Mouse (Mus musculus) adrenal gland, postnatal 10 days (tissue): ENCODE measurements at regions not wholly inside any gene's neighbourhood (a gene's known extent, or its start where the extent isn't known, plus 50 kb on each side); places are given as distances from the start of the nearest gene placed in this dataset.
"Not testable (repeated sequence)": the region's sequence is repeated elsewhere in the genome, so short reads cannot be mapped to it uniquely, and the experiment has no call there.

Source experiments
- DNase-seq: peaks from one replicate; pipeline ENCODE4 v3.0.0; 2021; ENCODE audit warnings: mixed read lengths

DNA sequence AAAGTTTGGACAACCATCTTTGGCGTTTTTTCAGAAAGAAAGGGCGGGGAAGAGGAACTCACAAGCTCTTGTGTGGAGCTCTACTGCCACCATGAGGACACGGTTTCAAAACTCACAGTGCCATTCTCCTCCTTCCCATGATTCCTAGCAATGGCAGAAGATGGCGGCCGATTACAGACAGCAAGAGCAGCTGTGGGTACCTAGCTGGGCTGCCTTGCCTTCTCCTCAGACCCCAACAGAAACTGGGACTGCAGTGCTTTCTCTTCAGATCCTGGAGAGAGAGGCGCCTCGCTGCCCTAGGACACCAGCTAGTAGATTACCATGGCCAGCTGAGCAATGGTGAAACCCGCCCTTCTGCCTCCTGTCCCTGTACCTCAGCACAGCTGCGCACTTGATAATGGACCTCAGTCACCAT lies 174.2 kb upstream of the Olfr1324 start:
- not testable (repeated sequence) for DNase-seq

DNA sequence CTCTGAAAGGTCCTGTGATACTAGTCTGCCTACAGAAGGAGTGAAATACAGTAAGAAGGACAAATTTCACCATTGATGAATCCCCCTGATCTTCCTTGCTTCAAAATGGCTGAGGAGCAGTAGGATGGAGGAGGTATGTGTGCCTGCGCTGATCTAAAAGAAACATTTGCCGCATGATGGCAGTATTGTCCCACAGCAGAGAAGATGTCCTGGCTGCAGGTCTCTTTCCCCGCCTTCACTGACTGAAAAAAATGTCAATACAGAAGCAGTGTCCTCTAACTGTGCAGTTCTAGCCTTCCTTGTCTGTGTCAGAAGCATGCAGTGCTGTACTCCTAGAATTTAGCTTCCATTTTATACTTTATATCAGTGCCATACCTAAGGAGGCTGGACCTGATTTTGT lies 172.0 kb upstream of the Olfr1324 start:
- DNase-seq, result not testable (repeated sequence)

DNA sequence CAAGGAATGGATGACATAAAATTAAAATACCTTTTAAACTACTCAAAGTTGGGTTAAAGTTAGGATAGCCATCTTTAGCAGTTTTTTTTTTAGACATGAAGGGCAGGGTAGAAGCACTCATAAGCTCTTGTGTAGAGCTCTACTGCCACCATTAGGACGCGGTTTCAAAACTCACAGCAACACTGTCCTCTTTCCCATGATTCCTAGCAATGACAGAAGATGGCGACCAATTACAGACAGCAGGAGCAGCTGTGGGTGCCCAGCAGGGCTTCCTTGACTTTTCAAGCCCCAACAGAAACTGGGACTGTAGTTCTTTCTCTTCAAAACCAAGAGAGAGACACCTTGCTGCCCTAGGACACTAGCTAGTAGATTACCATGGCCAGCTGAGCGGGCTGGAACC lies 171.5 kb upstream of the Olfr1324 start:
- no peak for DNase-seq

DNA sequence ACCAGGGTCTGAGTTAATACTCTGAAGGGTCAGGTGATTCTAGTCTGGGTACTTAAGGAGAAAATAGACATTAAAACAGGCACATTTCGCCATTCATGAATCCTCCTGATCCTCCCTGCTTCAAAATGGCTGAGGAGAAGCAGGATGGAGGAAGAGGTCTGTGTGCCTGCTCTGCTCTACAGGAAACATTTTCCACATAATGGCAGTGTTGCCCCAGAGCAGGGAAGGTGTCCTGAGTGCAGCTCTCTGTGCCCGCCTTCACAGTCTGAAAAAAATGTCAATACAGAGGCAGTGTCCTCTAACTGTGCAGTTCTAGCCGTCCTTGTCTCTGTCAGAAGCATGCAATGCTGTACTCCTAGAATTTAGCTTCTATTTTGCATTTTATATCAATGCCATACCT lies 169.3 kb upstream of the Olfr1324 start:
- DNase-seq, result not testable (repeated sequence)

DNA sequence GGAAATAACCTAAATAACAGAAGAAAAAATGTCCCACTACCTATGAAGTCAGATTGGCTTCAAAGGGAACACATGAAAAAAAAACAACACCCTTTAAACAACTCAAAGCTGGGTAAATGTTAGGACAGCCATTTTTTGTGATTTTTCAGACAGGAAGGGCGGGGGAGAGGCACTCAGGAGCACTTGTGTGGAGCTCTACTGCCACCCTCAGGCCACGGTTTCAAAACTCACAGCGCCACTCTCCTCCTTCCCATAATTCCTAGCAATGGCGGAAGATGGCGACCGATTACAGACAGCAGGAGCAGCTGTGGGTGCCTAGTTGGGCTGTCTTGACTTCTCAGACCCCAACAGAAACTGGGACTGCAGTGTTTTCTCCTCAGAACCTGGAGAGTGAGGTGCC lies 168.8 kb upstream of the Olfr1324 start:
- no peak for DNase-seq

DNA sequence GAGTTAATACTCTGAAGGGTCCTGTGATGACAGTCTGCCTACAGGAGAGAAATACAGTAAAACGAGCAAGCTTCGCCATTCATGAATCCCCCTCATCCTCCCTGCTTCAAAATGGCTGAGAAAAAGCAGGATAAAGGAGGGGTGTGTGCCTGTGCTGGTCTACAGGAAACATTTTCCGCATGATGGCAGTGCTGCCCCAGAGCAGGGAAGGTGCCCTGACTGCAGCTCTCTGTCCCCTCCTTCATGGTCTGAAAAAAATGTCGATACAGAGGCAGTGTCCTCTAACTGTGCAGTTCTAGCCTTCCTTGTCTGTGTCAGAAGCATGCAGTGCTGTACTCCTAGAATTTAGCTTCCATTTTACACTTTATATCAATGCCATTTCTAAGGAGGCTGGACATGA lies 166.7 kb upstream of the Olfr1324 start:
- not testable (repeated sequence) for DNase-seq

DNA sequence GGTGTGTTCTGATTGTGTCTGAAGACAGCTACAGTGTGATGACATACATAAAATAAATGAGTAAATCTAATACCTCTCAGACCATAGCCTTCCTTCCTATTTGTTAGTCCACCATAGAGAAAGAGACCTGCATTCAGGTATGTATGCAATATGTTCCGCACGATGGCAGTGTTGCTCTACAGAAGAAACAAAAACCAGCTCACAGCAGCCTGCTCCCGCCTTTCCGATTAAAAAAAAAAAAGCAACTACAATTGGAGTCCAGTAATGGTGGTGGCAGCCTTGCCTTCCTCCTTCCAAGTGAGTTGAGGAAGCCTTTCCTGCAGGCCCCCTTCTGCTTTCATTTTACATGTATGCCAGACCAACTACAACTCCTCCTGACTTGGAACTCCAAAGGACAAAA lies 163.2 kb upstream of the Olfr1324 start:
- no peak for DNase-seq

DNA sequence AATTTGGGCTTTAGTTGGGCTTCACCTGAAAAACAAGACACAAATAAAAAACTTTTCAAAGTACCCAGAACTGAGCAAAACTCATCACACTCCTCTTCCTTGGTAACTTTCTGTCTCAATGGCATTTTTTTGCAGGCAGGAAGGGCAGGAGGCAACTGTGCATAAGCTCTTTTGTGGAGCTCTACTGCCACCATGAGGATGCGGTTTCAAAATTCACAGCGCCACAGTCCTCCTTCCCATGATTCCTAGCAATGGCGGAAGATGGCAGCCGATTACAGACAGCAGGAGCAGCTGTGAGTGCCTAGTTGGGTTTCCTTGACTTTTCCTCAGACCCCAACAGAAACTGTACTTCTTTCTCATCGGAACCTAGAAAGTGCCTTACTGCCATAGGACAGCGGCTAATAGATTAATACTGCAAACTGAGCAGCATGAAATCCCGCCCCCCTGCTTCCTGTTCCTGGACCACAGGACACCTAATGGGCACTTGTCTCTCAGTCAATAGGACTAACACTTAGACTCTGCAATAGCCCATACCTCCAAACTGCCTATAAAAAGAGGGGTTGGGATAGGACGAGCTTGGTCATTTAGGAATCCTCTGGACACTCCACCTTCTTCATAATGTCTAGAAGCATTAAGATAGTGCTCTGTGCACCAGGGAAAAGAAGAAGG lies 162.5 kb upstream of the Olfr1324 start:
- DNase-seq, result no peak

DNA sequence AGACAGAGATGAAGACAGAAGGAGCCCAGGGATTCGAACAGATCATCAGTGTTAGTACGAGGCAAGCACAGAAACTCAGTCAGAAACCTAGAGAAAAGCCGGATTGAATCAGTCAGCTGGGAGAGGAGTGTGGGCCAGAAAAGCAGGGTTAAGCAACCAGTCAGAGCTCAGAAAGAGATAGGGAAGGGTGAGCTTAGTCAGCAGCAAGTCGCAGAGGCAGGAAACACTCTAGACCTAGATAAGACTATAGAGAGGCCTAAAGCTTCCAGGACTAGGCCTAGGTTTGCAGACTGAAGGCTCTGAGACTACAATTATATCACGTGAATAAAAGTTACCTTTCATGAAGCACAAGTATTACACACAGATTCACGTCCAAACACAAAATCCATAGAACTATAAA lies 160.6 kb upstream of the Olfr1324 start:
- DNase-seq, result no peak

DNA sequence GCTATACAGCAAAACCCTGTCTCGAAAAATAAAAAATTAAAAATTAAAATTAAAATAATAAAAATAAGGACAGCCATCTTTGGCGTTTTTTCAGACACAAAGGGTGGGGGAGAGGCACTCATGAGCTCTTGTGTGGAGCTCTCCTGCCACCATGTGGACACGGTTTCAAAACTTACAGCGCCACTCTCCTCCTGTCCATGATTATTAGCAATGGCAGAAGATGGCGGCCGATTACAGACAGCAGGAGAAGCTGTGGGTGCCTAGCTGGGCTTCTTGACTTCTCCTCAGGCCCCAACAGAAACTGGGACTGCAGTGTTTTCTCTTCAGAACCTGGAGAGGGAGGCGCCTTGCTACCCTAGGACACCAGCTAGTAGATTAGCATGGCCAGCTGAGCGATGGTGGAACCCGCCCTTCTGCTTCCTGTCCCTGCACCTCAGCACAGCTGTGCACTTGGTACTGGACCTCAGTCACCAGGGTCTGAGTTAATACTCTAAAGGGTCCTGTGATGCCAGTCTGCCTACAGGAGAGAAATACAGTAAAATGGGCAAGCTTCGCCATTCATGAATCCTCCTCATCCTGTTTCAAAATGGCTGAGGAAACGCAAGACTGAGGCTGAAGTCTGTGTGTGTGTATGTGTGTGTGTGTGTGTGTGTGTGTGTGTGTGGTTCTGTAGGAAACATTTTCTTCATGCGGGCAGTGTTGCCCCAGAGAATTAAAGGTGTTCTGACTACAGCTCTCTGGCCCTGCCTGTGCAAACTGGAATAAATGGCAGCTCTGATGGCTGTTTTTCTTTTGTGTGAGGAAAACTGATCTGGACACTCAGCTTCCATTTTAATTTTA lies 155.7 kb upstream of the Olfr1324 start:
- DNase-seq, result no peak

DNA sequence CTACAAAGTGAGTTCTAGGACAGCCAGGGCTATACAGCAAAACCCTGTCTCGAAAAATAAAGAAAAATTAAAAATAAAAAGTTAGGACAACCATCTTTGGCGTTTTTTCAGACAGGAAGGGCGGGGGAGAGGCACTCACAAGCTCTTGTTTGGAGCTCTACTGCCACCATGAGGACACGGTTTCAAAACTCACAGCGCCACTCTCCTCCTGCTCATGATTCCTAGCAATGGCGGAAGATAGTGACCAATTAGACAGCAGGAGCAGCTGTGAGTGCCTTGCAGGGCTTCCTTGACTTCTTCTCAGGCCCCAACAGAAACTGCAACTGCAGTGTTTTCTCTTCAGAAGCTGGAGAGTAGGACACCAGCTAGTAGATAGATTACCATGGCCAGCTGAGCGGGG lies 151.9 kb upstream of the Olfr1324 start:
- DNase-seq, result no peak

DNA sequence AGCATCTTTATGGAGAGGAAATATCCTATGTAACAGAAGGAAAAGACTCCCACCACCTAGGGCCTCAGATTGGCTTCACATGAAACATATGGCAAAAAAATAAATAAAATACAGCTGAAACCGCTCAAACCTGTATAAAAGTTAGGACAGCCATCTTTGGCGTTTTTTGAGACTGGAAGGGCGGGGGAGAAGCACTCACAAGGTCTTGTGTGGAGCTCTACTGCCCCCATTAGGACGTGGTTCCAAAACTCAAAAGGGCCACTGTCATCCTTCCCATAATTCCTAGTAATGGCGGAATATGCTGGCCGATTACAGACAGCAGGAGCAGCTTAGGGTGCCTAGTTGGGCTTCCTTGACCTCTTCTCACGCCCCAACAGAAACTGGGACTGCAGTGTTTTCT lies 148.5 kb upstream of the Olfr1324 start:
- DNase-seq, result no peak

DNA sequence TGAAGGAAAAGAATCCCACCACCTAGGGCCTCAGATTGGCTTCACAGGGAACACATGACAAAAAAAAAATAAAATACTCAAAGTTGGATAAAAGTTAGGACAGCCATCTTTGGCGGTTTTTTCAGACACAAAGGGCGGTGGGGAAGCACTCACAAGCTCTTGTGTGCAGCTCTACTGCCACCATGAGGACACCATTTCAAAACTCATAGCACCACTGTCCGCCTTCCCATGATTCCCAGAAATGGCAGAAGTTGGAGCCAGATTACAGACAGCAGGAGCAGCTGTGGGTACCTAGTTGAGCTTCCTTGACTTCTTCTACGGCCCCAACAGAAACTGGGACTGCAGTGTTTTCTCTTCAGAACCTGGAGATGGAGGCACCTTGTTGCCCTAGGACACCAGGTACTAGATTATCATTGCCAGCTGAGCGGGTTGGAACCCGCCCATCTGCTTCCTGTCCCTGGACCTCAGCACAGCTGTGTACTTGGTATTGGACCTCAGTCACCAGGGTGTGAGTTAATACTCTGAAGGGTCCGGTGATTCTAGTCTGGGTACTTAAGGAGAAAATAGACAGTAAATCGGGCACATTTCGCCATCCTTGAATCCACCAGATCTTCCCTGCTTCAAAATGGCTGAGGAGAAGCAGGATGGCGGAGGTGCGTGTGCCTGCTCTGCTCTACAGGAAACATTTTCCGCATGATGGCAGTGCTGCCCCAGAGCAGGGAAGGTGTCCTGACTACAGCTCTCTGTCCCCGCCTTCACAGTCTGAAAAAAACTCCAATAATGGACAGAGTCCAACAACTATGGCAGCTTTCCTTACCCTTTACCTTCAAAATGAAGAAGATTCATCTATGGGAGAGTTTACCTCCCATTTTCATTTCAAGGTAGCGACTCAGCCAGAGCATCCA lies 144.1 kb upstream of the Olfr1324 start:
- DNase-seq, result not testable (repeated sequence)

DNA sequence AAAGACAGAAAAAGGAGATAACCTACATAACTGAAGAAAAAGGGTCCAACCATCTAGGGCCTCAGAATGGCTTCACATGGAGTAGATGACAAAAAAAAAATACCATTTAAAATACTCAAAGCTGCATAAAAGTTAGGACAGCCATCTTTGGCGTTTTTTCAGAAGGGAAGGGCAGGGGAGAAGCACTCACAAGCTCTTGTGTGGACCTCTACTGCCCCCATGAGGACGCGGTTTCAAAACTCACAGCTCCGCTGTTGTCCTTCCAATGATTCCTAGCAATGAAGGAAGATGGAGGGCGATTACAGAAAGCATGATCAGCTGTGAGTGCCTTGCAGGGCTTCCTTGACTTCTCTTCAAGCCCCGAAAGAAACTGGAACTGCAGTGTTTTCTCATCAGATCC lies 140.8 kb upstream of the Olfr1324 start:
- no peak for DNase-seq

DNA sequence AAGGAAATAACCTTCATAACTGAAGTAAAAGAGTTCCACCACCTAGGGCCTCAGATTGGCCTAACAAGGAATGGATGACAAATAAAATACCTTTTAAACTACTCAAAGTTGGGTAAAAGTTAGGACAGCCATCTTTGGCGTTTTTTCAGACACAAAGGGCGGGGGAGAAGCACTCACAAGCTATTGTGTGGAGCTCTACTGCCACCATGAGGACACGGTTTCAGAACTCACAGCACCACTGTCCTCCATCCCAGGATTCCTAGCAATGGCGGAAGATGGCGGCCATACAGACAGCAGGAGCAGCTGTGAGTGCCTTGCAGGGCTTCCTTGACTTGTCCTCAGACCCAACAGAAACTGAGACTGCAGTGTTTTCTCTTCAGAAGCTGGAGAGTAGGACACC lies 138.0 kb upstream of the Olfr1324 start:
- DNase-seq, result no peak

DNA sequence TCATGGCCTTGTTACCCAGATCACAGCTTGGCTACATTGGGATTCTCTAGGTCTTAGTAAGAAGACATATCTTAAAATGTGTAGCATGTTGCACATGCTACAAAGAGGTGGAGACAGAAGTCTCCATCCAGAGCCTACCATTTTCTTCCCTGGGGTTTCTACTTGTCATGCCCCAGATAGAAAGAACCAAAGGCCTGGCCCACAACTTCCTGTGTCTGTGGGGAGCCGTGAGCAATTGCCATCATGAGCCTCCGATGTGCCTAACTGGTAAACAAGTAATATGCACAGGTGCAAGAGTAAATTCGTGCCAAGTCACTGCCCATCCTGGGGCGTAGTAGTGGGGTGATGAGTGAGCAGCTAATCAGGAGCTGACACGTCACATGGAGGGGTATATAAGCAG lies 136.7 kb upstream of the Olfr1324 start:
- not testable (repeated sequence) for DNase-seq

DNA sequence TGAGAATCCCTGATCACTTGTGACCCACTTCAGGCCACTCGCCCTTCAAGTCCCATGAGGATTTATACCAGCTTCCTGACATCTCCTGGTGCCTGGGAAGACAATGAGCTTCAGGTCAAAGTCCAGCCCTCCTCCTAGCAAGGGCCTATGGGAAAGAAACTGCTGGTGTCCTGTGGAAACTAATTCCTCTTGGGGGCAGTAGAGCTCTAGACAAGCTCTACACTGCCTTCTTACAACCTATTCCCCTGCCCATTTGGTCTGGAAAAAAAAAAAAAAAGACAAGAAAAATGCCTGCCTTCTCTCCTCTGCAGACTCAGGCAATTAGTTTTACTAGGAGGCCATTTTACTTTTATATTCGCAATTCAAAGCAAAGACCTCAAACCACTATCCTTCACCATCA lies 132.6 kb upstream of the Olfr1324 start:
- DNase-seq, result no peak

DNA sequence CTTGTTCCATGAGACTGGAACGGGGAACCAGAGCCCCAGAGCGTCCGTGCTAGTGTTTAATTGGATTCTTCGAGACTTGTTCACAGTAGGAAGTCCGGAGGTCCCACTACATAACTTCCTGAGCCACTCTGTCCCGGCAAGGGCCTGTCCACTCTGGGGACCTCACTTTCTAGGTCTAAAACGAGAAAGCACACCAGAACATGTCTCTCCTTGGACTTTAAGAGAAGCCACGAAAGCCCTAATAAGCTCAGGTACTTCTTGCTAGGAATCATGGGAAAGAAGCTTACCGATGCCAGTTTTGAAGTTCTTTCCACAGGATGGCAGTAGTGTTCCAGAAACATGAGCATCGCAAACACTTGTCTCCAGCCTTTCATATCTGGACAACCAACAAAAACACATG lies 122.0 kb upstream of the Olfr1324 start:
- DNase-seq, result no peak

DNA sequence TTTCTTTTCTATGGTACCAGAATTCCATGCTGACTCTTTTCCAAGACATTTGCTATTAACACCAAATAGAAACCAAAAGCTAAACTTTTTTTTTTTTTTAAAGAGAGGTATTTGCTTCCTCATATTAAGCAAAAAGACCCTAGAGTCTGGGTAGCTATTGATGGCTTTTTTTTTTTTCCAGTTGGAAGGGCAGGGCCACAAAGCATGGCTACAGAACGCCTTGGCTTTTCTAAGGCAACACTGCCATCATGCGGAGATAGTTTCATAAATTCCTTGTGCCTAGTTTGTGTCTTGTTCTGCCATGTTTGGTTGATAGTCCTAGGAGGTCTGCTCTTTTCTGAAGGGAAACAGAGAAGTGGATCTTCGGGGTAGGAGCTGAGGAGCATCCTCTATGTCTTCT lies 121.4 kb upstream of the Olfr1324 start:
- no peak for DNase-seq

DNA sequence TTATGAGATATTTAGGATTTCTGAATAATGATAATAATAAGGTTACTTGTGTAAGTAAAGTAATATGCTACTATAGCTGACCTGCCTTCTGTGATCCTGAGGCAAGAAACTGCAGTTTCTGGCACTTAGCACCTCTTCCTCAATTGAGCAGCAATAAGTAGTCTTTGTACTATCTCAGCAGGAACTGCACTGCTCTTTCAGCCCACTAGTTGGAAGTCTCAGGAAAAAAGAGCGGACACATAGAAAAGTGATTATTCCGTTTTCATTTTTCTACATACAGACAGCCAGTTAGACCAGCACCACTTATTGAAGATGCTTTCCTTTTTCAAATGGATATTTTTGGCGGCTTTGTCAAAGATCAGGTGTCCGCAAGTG lies 109.5 kb upstream of the Olfr1324 start:
- not testable (repeated sequence) for DNase-seq

DNA sequence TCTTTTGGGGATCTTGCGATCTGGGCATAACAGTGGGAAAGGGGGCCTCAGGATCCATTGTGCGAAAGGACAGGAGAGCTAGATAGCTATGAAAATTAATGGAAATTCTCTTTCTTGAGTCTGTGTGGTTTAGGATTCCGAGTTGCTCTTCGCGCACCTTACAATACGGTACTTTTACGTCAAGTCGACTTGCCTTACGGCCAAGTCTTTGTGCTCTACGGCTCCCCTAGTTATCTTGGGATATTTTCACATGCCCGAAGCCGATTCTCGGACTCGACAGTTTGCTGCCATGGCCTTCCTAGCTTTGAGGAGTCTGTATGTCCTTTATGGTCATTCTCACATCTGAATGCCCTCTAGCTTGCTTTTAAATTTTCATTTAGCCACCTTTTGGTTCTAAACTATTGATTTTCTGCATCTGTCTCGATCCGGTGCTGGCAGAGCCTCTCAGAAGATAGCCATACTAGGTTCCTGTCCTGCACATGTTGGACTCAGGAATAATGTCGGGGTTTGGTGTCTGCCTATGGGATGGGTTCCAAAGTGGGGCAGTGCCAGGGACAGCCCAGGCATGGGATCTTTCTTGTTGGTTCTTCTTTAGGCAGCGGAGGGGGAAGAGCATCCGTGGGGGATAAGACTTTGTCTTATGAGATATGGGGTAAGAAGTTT lies 109.0 kb upstream of the Olfr1324 start:
- peak; percentile 72 for DNase-seq

DNA sequence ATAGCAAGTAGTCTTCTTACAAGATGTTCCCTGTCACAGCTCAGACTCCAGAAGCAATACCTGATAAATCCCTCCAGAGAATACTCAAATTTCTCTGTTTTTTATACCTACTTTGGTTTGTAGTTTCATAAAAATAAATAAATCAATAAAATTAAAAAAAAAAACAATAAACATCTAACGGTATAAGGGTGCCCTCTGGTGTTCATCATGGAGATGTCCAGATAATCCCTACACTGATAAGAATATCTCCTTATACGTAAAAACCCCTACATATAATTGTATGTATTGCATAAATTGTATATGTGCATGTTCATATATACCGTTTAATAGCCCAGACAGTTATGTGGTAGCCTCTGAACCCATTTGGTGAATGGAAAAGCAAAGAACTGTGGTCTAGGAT lies 75.7 kb upstream of the Olfr1324 start:
- DNase-seq, result no peak
